Mouse (Mus musculus): ENCODE measurements around the gene Agr2.

The Agr2 gene

DNA sequence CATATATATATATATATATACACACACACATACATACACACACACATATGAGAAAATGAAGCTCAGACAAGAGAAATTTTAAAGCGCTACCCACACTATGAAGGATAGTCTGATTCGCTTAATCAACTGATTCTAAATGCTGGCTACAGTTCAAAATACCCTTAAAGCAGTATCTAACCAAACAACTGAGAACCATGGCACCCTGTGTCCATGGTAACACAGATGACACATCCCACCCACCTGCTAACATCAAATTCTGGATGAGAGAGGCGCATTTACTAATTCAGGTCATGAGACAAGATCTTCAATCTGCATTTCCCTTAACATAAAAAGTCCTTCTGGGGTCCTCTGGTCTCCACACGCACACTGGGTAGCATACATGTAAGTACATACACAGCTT, 33.4 kb downstream of the Agr2 start:
- no peak for DNase-seq (ENCODE audit: low read depth, low spot score)

GRCm38 (mm10) chr12:36027171-36027570, 34.5 kb downstream of the Agr2 start:
- DNase-seq (ENCODE audit: low read depth, low spot score): no peak

- no peak for DNase-seq (ENCODE audit: low read depth, low spot score)
These were observed 36.4 kb downstream of the Agr2 start for GRCm38 (mm10) chr12:36028968-36029645.

GRCm38 (mm10) chr12:36029687-36030086, 37.0 kb downstream of the Agr2 start:
- DNase-seq (ENCODE audit: low read depth, low spot score): no peak

DNA sequence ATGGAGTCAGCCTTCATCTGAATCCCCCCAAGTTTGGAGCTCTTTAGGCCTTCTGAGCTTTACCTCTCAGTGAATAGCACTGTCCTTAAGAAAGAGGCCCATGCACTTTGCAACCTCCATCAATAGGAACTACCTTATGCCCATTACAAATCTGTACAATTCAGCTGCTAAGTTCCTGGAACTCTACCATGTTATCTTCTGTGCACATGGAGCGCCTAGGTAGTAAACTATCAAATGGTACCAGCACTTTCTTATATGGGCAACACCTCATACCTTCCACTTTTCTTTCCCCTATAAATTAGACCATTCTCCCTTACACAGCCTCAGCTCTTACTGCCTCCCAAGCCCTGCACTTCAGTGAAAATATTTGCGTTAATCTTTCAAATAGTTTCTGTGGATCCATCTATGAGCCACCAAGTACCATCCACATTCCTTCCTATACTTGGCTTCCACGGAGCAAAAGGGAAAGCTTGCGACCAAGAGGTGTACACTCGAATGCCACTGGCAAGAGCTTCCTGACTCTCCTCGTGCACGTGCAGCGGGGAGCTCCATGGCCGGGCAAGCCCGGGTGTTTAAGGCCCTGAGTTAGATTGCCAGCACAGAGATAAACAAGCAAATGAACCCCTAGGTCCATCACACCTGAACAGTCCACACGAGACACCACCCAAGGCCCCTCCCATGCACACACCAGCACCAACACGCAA, 38.1 kb downstream of the Agr2 start:
- DNase-seq (ENCODE audit: low read depth, low spot score): no peak

- no peak for DNase-seq (ENCODE audit: low read depth, low spot score)
These were observed 39.7 kb downstream of the Agr2 start for GRCm38 (mm10) chr12:36032419-36032818.

- DNase-seq (ENCODE audit: low read depth, low spot score): no peak
These were observed 42.8 kb downstream of the Agr2 start for GRCm38 (mm10) chr12:36035501-36035900.

DNA sequence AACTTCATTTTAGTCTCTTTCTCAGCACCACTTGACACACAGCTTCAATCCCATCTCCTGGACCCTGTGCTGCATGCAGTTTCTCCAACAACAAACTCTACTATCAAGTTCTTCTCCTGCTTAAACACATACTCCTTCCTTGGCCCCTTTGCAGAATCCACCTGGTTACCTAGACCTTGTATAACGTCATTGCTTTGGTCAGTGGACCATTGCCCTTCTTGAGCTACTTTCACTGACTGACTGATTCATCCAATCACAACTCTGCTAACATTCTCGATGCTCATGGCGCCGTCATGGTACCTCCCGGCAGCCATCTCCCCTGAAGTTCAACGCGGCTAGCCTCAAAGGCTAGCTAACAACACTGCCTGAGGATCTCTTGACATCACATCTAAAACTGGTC, 43.4 kb downstream of the Agr2 start:
- no peak for DNase-seq (ENCODE audit: low read depth, low spot score)

GRCm38 (mm10) chr12:36036776-36037175, 44.1 kb downstream of the Agr2 start:
- DNase-seq (ENCODE audit: low read depth, low spot score): no peak

DNA sequence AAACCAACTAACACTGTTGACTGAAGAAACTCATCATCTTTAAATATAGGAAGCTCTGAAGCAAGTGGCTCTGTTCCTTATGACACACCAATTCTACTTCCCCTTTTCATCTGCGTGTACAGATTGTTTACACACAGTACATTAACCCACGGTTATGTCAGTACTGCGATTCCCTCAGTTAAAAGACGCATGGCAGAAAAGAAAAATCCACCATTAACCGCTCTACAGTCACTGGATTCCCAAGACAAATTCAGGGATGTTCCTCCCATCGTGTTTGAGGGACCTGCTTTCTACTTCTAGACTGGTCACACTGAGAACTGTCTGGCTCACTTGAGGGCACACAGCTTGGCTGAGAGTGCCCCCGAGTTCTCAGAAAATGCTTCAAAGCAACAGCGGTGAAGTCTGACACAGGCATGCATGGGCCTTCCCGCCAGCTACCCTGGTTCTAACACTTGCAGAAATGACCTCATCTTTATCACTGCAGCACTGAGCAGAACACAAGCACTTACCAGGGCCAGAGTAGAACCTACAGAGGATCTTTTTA, 46.9 kb downstream of the Agr2 start:
- no peak for DNase-seq (ENCODE audit: low read depth, low spot score)

GRCm38 (mm10) chr12:36040571-36041280, 48.0 kb downstream of the Agr2 start:
- DNase-seq (ENCODE audit: low read depth, low spot score): no peak

GRCm38 (mm10) chr12:36041281-36041589, 48.5 kb downstream of the Agr2 start:
- no peak for DNase-seq (ENCODE audit: low read depth, low spot score)

- peak; percentile 63 for DNase-seq (ENCODE audit: low read depth, low spot score)
These were observed 49.1 kb downstream of the Agr2 start for GRCm38 (mm10) chr12:36041703-36042347.

GRCm38 (mm10) chr12:36042348-36042778, 49.7 kb downstream of the Agr2 start, which contains the start of gene Tspan13:
Tspan13 (minus strand) TSS chr12:36042500.
- DNase-seq (ENCODE audit: low read depth, low spot score): peak; percentile 95

DNA sequence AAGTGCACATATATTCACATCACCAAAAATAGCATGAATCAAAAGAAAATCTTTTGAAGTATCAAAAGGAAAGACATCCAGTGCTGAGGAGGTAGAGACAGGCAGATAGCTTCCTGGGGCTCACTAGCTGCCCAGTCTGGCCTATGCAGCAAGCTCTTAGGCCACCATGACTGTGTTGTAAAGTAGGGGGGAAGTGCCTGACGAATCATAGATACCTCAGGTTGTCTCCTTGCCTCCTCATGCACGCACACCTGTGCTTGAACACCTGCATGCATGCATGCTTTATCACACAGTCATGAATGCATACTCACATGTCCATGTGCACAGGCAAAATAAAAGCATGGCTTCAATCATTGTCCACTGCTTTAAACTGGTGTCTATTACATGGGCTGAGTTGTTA, 52.0 kb downstream of the Agr2 start:
- DNase-seq (ENCODE audit: low read depth, low spot score): no peak

GRCm38 (mm10) chr12:36046196-36046595, 53.5 kb downstream of the Agr2 start:
- DNase-seq (ENCODE audit: low read depth, low spot score): no peak

- DNase-seq (ENCODE audit: low read depth, low spot score): no peak
These were observed 54.9 kb downstream of the Agr2 start for GRCm38 (mm10) chr12:36047593-36047992.

DNA sequence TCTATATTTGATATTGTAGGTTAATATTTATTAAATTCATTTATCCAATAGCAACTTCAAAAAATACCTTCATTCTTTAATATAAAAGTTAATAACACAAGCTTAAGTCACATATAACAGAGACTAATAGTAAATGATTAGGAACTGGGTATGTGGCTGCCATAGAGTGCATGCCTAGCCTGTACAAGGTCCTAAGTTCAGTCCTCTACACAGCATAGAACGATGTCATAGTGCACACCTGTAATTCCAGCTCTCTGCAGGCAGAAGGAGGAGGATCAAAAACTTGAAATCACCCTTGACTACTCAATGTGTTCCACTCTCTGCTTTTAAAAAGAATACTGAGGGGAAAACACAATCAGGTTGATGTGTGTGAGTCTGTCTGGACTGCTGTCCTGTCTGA, 57.6 kb downstream of the Agr2 start:
- DNase-seq (ENCODE audit: low read depth, low spot score): no peak

Measured in ZHBTc4 (cell line).